Mouse (Mus musculus) natural killer cell, adult 2 months (primary cell): ENCODE results near the gene Pgam1.
A peak's percentile ranks its signal among the peaks of the same experiment; 100 is the strongest.
"Not testable (repeated sequence)": the region's sequence is repeated elsewhere in the genome, so short reads cannot be mapped to it uniquely, and the experiment has no call there.

Experiments
- DNase-seq, 2 experiments: peaks; one replicate each; pipeline ENCODE4 v3.0.0; 2022; ENCODE audit warnings: low spot score in 2 of 2

The Pgam1 gene

DNA sequence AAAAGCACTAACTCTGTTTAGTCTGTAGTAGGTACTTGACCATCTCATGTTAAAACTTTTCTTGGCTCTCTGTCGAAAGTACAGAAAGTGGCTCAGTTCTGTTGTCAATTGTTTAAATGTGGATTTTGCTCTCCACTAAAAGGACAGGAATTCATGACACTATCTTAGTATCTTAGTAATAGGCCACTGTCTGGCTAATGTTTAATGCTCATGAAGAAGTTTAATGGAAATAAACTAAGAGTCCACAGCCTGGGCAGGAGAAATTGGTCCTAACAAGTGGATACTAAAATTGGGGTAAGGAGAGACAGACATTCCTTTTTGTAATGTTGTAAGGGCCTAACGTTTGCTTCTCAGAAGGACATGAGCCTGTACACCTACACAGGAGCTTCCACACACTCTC lies 1.3 kb upstream of the Pgam1 start:
- DNase-seq = no peak

DNA sequence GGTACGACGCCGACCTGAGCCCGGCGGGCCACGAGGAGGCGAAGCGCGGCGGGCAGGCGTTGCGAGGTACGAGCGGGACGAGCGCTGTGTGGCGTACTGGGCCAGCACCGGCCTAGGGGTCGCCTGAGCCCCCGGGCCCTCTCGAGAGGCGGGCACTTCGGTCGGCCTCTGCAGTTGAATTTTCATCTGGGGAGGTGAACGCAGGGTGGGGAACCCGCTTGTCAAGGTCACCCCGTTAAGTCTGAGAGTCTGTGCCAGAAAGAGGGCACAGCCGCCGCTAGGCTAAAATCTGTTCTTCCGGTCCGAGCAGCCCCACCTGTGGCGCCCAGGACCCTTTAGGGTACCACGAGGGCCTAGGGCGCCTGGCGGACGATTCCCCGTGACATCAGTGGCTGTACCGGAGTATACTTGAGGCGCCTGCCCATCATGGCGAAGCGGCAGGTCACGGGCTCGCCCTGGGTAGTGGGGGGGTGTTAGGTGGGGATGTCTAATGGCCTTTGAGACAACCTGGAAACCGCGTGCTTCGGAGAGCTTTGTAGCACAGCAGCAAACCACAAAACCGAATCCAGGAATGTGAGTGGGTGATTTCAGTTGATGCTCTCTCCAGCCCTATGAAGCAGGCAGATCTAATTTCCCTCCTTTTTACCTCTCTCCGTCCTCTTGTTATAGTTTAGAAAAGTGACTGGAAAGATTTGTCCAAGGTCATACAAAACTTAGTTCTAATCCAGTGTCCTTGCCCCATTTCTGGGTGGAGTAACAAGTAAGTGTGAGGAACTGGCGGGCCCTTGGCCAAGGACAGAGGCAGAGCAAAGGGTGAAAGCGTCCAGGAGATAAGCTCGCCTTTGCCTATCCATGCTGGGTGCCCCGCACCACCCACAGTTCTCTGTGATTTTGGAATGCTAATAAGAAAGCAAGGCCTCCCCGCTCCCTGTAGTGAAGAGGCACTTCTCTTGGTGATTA lies 678 bp downstream of the Pgam1 start:
- peak; percentile 27 to 48 for DNase-seq

- DNase-seq = no peak
Observed at GRCm38 (mm10) chr19:41913774-41914591, 2.3 kb downstream of the Pgam1 start.

DNA sequence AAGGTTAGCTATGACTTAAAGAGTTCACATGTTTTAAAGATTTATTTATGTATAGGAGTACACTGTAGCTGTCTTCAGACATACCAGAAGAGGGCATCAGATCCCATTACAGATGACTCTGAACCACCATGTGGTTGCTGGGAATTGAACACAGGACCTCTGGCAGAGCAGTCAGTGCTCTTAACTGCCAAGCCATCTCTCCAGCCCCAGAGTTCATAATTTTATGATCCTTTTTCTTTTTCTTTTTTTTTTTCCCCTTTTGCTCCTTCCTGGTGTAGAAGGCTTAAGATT lies 2.8 kb downstream of the Pgam1 start:
- not testable (repeated sequence) for DNase-seq

- DNase-seq = no peak
Observed at GRCm38 (mm10) chr19:41915294-41915693, 3.6 kb downstream of the Pgam1 start.

DNA sequence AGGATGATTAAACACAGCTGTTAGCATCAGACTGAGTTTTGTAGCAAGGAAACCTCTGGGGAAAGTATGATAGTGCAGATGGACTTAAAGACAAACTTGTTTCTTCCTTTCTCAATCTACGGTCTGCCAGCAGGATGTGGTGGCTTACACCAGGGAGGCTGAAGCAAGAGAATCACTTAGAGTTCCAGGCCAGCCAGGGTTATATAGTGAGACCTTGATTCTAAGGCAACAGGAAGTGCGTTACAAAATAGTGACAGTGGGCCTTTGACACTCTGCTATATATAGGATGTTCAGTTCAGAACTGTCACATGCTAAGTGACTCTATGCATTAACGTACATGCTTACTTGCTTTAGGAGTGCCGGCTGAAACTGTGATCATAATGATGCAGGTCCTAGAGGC lies 5.1 kb downstream of the Pgam1 start:
- DNase-seq = peak; percentile 35 to 53

GRCm38 (mm10) chr19:41919471-41919870 lies 7.7 kb downstream of the Pgam1 start:
- DNase-seq = no peak

DNA sequence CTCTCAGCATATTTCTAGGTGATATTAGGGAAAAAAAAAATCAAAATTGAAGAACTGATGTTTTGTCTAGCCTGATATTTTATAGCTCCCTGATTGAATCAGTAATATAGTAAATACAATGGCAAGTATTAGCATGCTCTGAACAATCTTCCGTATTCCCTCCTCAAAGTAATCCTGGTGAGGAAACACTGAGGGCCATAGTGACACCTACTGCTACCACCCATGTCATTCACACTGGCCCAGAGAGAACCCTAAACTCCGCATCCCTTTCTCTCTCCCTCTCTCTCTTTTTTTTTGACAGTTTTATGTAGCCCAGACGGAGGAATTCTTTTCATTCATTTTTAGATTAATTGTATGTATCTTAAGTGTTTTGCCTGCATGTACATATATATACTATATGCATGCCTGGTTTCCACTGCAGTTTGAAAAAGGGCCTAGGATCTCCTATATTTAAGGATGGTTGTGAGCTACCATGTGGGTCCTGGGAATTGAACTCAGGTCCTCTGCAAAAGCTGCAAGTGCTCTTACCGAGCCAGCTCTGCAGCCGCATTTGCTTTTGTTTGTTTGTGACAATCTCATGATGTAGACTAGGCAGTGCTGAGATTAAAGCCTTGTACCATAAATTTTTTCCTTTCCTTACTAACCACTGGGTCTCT lies 8.8 kb downstream of the Pgam1 start:
- no peak for DNase-seq

DNA sequence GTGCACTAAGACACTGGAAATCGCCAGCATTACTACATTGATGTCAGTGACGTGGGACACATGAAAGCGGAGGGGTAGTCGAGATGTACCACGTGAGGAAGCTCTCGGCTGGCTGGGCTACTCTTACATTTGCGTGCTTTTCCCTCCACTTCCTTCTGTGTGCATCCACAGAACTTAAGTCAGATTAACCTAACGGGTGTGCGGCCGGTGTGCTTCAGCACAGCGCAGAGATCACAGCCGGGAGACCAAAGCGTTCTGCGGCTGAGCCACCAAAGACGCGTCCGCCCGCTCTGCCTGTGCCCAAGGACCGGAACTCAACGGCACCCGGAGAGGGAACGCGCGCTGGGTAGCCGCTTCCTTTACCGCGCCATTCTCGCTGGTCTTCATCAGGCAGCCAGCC lies 21.0 kb downstream of the Pgam1 start:
- DNase-seq = peak in 1 of 2 experiments; percentile 51

DNA sequence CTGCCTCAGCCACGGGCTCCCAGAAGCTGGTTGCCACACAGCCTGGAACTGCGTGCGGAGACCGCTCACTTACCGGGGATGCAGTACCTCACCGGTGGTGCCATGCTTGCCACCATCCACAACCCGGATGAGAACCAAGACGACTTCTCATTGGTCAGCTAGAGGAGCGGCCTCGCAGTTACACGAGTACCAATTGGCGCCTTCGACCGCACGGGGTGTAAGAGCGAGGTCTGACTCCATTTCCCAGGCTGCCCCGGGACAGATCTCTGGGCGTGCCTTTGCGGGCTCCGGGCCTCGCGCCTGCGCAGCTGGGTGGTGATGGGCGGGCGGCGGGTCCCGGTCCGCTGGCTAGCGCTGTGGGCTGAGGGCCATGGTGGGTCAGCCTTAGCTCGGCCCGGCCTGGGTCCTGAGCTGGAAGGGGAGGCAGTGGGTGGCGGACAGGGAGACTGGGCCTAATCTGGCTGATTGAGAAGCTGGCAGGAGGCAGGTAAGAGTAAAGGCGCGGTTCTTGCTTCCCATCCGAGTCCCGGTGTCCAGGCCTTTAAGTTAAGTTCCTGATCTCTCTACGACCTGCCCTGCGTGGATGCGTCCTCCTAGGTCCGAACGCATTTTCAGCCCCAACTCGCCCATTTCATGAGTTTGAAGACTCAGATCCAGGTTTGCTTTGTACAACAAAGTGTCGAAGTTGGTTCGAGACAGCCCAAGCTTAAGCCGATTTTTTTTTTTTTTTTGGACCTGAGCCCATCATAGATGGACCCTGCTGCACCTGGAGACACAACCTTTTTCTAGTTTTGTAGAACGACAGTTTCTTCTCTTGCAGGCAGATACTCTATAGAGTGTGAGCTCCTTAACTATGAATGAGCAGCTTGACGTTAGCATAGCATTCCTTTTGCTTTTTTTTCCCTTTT lies 21.7 kb downstream of the Pgam1 start, which contains the start of the genes Exosc1 and Zdhhc16:
Exosc1 (minus strand) TSS at position 245 of the 908 bp plus-strand sequence.
Zdhhc16 (plus strand) TSS at position 302 of the 908 bp plus-strand sequence.
- peak; percentile 98 for DNase-seq

DNA sequence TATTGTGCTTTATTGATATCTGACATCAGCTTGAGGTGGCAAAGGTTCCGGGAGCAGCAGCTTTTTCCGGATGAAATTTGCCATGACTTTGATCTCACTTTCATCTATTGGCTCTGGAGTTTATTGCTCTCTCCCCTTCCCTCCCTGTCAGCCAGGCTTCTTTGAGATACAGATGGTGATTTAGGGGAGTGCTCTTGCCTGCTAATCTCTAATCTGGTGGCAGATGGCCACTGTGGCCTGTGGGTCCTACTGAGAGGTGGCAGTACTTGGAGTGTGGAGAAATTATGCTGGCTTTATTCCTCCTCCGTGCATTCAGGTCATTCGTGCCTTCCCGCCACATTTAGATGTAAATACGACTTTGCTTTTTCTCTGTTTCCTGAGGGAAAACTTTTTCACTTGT lies 22.4 kb downstream of the Pgam1 start:
- DNase-seq = no peak

GRCm38 (mm10) chr19:41935921-41936320 lies 24.2 kb downstream of the Pgam1 start:
- no peak for DNase-seq

- DNase-seq = no peak
Observed at GRCm38 (mm10) chr19:41938539-41938938, 26.8 kb downstream of the Pgam1 start.

DNA sequence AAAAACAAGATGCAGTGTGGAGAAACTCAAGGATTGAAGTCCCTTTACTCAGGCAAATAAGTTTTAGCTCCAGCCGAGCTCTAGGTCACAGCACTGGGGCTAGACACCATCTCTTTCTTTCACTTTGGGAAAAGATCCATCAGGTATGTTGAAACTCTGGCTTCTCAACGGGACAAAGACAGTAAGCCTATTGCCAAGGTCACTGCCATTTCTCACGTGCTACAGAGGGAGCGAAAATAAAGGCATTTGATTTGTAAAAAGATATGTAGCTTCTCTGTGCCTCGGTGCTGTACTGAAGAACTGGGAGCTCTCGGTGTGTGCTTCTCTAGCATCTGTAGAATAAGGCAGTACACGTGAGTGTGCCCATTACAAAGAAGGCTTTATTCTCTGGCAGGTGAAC lies 32.1 kb downstream of the Pgam1 start:
- DNase-seq = no peak

DNA sequence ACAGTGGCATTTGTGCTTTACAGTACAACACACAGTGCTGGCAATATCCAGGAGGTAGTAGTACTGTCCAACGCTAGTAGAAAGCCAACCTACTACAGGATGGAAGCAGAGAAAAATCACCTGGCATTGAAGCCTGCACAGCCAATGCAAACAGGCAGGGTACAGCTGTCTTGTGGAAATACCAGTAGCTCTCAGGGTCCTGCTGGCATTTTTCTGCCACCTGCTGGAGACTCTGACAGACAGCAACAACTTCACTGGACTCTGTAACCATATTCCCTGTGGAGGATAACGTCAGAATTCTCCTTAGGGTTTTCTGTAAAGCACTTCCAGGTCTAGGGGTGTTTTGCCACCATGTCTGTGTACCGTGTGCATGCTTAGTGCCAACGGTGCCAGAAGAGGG lies 40.6 kb downstream of the Pgam1 start:
- DNase-seq = no peak

- DNase-seq = no peak
Observed at GRCm38 (mm10) chr19:41953574-41953973, 41.9 kb downstream of the Pgam1 start.
